Mouse (Mus musculus): ENCODE measurements at regions not wholly inside any gene's neighbourhood (a gene's known extent, or its start where the extent isn't known, plus 50 kb on each side); places are given as distances from the start of the nearest gene placed in this dataset.

- WGBS = 76% methylated on average over 2 of the region's 2 CpGs
- Histone ChIP-seq H3K27ac (replicated peaks; ENCODE audit: low read depth, low read length) (no peak overlapping the region), H3K4me1 (ENCODE audit: control insufficient read depth, insufficient read depth, low read length) (no peaks in the 10 kb centered on the region), H3K4me3 (replicated peaks; ENCODE audit: low read length) (no peak overlapping the region), H3K36me3 (ENCODE audit: control insufficient read depth, insufficient read depth, low read length) (no peaks in the 10 kb centered on the region), H3K4me2 (replicated peaks; ENCODE audit: low read depth, low read length, severe bottlenecking) (no peak overlapping the region), H3K27me3 (ENCODE audit: control insufficient read depth, insufficient read depth, low read length) (no peaks in the 10 kb centered on the region), H3K9ac (ENCODE audit: low read depth, low read length, severe bottlenecking) (no peak overlapping the region), H3K9me3 (ENCODE audit: control insufficient read depth, low read length) (no peaks in the 10 kb centered on the region)
- ATAC-seq (ENCODE audit: low FRiP score, low read depth) (no peak), DNase-seq (ENCODE audit: low spot score) (no peak)
- no peak for TF ChIP-seq POLR2A (IDR thresholded peaks at IDR 0.05; ENCODE audit: borderline replicate concordance, extremely low read depth, insufficient read depth, insufficient read length)
Measured at GRCm38 (mm10) chr2:117838387-117838786, 273.3 kb upstream of the Thbs1 start.

- H3K4me2 ChIP-seq (replicated peaks; ENCODE audit: low read depth, low read length, severe bottlenecking) = no peak overlapping the region
- ATAC-seq (ENCODE audit: low FRiP score, low read depth) (no peak), DNase-seq (ENCODE audit: low spot score) (no peak)
- no peak overlapping the region for H3K27ac ChIP-seq (replicated peaks; ENCODE audit: low read depth, low read length)
- H3K4me1 ChIP-seq (ENCODE audit: control insufficient read depth, insufficient read depth, low read length) = no peaks in the 10 kb centered on the region
- no peaks in the 10 kb centered on the region for H3K27me3 ChIP-seq (ENCODE audit: control insufficient read depth, insufficient read depth, low read length)
- WGBS = 75% methylated on average over 1 of the region's 1 CpGs
- H3K9me3 ChIP-seq (ENCODE audit: control insufficient read depth, low read length) = no peaks in the 10 kb centered on the region
- no peak for TF ChIP-seq POLR2A (IDR thresholded peaks at IDR 0.05; ENCODE audit: borderline replicate concordance, extremely low read depth, insufficient read depth, insufficient read length)
- H3K4me3 ChIP-seq (replicated peaks; ENCODE audit: low read length) = no peak overlapping the region
- no peak overlapping the region for H3K9ac ChIP-seq (ENCODE audit: low read depth, low read length, severe bottlenecking)
- H3K36me3 ChIP-seq (ENCODE audit: control insufficient read depth, insufficient read depth, low read length) = no peaks in the 10 kb centered on the region
Measured at GRCm38 (mm10) chr2:117840406-117840805, 271.3 kb upstream of the Thbs1 start.

DNA sequence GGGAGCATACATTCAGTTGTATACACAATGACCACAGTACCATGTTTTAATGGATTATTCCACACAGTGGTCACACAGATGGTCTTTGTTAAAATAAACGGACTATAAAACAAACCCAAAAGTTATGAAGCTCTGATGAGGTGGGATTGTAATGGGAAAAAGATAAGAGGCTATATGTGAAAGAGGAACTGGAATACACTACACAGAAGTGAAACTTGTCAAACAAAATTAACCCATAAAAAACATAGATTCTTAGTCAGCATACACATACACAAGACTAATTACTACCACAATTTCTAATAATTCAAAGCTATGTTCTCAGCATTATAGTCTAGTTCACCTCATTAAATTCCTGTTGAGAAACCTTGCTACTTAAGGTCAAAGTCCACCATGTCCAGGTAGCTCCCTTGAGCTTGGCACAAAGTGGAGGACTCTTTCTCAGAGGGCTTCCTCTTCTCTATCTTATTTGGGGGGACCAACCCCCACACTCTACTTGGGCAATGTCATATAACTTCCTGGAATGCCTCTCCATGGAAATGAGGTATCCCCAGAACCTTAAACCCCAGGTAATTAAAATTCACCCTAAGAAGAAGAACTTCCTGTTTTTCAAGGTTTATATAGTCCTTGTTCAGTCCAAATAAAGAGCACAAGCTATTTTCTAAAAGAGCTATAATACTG, 269.2 kb upstream of the Thbs1 start:
- no peak for ATAC-seq (ENCODE audit: low FRiP score, low read depth)
- TF ChIP-seq POLR2A (IDR thresholded peaks at IDR 0.05; ENCODE audit: borderline replicate concordance, extremely low read depth, insufficient read depth, insufficient read length) = no peak
- Histone ChIP-seq H3K9ac (ENCODE audit: low read depth, low read length, severe bottlenecking) (no peak overlapping the region), H3K4me2 (replicated peaks; ENCODE audit: low read depth, low read length, severe bottlenecking) (no peak overlapping the region), H3K9me3 (ENCODE audit: control insufficient read depth, low read length) (no peaks in the 10 kb centered on the region), H3K27ac (replicated peaks; ENCODE audit: low read depth, low read length) (no peak overlapping the region), H3K27me3 (ENCODE audit: control insufficient read depth, insufficient read depth, low read length) (no peaks in the 10 kb centered on the region), H3K4me1 (ENCODE audit: control insufficient read depth, insufficient read depth, low read length) (no peaks in the 10 kb centered on the region), H3K4me3 (replicated peaks; ENCODE audit: low read length) (no peak overlapping the region), H3K36me3 (ENCODE audit: control insufficient read depth, insufficient read depth, low read length) (no peaks in the 10 kb centered on the region)
- DNase-seq (ENCODE audit: low spot score) = no peak
- WGBS = 49% methylated on average over 1 of the region's 1 CpGs

DNA sequence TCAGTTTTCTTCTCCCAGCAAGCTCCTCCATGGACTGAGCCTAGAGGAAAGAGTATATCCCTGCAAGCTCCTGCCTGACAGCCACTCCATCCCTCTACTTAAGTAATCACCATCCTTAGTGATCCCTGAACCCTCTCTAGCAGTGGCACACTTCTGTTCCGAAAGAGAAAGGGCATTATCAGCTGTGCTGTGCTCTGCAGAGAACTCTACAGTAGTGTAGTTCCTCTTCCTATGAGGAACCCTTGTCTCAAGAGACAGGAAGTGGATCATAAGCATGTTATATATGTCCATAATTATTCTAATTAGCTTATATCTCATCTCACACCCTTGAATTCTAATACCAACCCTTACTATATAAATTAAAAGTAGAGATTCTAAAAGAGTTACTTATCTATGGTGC, 259.2 kb upstream of the Thbs1 start:
- H3K4me2 ChIP-seq (replicated peaks; ENCODE audit: low read depth, low read length, severe bottlenecking) = no peak overlapping the region
- H3K27me3 ChIP-seq (ENCODE audit: control insufficient read depth, insufficient read depth, low read length) = no peaks in the 10 kb centered on the region
- 74% methylated on average over 1 of the region's 1 CpGs for WGBS
- H3K9ac ChIP-seq (ENCODE audit: low read depth, low read length, severe bottlenecking) = no peak overlapping the region
- no peaks in the 10 kb centered on the region for H3K4me1 ChIP-seq (ENCODE audit: control insufficient read depth, insufficient read depth, low read length)
- TF ChIP-seq POLR2A (IDR thresholded peaks at IDR 0.05; ENCODE audit: borderline replicate concordance, extremely low read depth, insufficient read depth, insufficient read length) = no peak
- no peak for ATAC-seq (ENCODE audit: low FRiP score, low read depth)
- H3K4me3 ChIP-seq (replicated peaks; ENCODE audit: low read length) = no peak overlapping the region
- H3K36me3 ChIP-seq (ENCODE audit: control insufficient read depth, insufficient read depth, low read length) = no peaks in the 10 kb centered on the region
- no peaks in the 10 kb centered on the region for H3K9me3 ChIP-seq (ENCODE audit: control insufficient read depth, low read length)
- no peak overlapping the region for H3K27ac ChIP-seq (replicated peaks; ENCODE audit: low read depth, low read length)
- no peak for DNase-seq (ENCODE audit: low spot score)

- no peaks in the 10 kb centered on the region for H3K9me3 ChIP-seq (ENCODE audit: control insufficient read depth, low read length)
- no peak for DNase-seq (ENCODE audit: low spot score)
- WGBS = 84% methylated on average over 3 of the region's 3 CpGs
- H3K4me2 ChIP-seq (replicated peaks; ENCODE audit: low read depth, low read length, severe bottlenecking) = no peak overlapping the region
- no peak overlapping the region for H3K4me3 ChIP-seq (replicated peaks; ENCODE audit: low read length)
- no peaks in the 10 kb centered on the region for H3K27me3 ChIP-seq (ENCODE audit: control insufficient read depth, insufficient read depth, low read length)
- no peak overlapping the region for H3K9ac ChIP-seq (ENCODE audit: low read depth, low read length, severe bottlenecking)
- no peak overlapping the region for H3K27ac ChIP-seq (replicated peaks; ENCODE audit: low read depth, low read length)
- no peak for TF ChIP-seq POLR2A (IDR thresholded peaks at IDR 0.05; ENCODE audit: borderline replicate concordance, extremely low read depth, insufficient read depth, insufficient read length)
- H3K4me1 ChIP-seq (ENCODE audit: control insufficient read depth, insufficient read depth, low read length) = peaks cover 12% of the 10 kb centered on the region
- no peaks in the 10 kb centered on the region for H3K36me3 ChIP-seq (ENCODE audit: control insufficient read depth, insufficient read depth, low read length)
- ATAC-seq (ENCODE audit: low FRiP score, low read depth) = no peak
Measured at GRCm38 (mm10) chr2:117862301-117862700, 249.4 kb upstream of the Thbs1 start.
